Mouse (Mus musculus): ENCODE measurements around the gene Kif2b. TPM values are rescaled to one million over a fixed set of nuclear protein-coding genes. Genes with fewer than 3 reads are reported as not detected.

Kif2b gene
- not detected for polyA plus RNA-seq (2017; shearing (Covaris generic))

DNA sequence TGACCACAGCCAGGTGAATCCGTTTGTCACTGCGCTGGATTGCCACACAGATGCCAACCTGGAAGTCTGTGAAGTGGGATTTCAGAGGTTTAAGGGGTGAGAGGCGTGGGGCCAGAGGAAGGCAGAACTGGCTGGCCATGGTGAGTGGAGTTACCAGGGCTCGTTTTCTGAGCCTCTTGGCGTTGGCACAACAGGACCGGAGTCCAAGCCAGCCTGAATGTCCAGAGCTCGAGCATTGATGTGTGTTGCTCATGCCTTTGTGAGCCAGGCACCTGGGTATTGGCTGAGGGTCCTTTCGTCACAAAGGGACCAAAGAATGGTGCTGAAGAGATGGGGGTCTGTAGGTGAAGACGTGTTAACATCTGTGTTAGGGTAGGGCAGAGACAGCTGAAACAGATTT lies at the start of gene Kif2b:
Kif2b (minus strand) TSS at position 242 of the 400 bp plus-strand sequence.

